Mouse (Mus musculus) liver, postnatal 0 days (tissue): ENCODE measurements around the gene 1700056E22Rik.

Experiments
- CTCF ChIP-seq: sonication (generic); IDR thresholded peaks from 2 replicates; pipeline ENCODE4 v1.5.1; 2016; ENCODE audit warnings: antibody characterized with exemption, low read depth
- EP300 ChIP-seq: IDR thresholded peaks from 2 replicates; pipeline ENCODE4 v1.6.1; 2016; ENCODE audit warnings: antibody characterized with exemption, low read depth, mild to moderate bottlenecking

DNA sequence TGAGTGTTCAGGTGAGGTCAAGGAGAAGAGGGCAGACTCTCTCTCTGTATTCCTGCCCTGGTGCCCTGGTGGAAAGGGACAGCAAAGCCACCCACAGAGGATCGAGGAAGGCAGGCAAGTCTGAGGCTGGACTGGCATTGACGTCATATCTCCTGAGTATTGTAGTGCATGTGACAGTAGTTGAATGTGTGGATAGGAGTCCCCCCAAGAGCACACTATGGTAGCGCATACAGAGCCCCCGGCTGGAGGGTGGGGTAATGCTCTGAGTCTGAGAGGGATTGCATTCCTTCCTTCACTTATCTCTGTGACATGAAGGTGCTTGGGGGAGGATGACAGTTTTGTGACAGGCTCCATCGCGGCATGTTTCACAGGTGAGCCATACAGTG, 14.4 kb downstream of the 1700056E22Rik start:
- TF ChIP-seq CTCF (no peak), EP300 (no peak)
